Mouse (Mus musculus) ES-E14 (cell line): ENCODE measurements around the gene Krtap5-3.
"Not testable (repeated sequence)": the region's sequence is repeated elsewhere in the genome, so short reads cannot be mapped to it uniquely, and the experiment has no call there.

Experiments used
- CHD2 ChIP-seq: IDR thresholded peaks from 2 replicates; pipeline ENCODE4 v1.6.1; 2014; ENCODE audit warnings: mild to moderate bottlenecking, low read depth, low read length, inconsistent platforms
- HCFC1 ChIP-seq: IDR thresholded peaks from 2 replicates; pipeline ENCODE4 v1.6.1; 2012; ENCODE audit warnings: low read length, inconsistent platforms, borderline replicate concordance; ENCODE audit not compliant: insufficient read depth
- MAFK ChIP-seq: IDR thresholded peaks from 2 replicates; pipeline ENCODE4 v1.6.1; 2014; ENCODE audit warnings: mild to moderate bottlenecking, low read depth, low read length, inconsistent platforms; ENCODE audit not compliant: insufficient read depth

- not testable (repeated sequence) for TF ChIP-seq MAFK, HCFC1, CHD2
Observed at GRCm38 (mm10) chr7:142229871-142230270, 28.7 kb downstream of the Krtap5-3 start, which contains the start of gene Krtap5-5.
